Mouse (Mus musculus) c-Kit-positive CD71-positive TER-119-positive erythroid progenitor cells, embryonic 14.5 days (primary cell): ENCODE results near the gene Psmc4.

Experiments
- DNase-seq: peaks from one replicate; pipeline ENCODE4 v3.0.0-alpha.2; 2013; ENCODE audit warnings: low spot score

Psmc4 gene

GRCm38 (mm10) chr7:28049476-28050409 is at the start of gene Psmc4:
TSS of gene Psmc4 (minus strand) at chr7:28050101.
- DNase-seq = peak; percentile 98

DNA sequence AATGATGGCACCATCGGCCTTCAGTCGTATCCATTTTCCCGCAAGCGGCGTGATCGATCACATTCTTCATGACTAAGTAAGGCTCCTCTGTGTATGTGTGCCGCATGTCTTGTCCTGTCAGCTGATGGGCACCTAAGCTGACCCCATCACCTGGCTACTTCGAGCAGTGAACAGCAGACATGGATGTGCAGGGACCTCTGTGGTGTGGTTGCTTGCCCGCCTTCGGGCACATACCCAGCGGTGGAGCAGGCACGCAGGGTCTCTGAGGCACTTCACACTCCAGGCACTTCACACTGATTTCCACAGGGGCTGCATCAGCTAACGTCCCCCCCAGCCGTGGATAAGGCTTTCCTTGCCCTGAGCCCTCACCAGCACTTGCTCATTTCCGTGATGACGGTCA is 49.2 kb upstream of the Psmc4 start:
- no peak for DNase-seq

DNA sequence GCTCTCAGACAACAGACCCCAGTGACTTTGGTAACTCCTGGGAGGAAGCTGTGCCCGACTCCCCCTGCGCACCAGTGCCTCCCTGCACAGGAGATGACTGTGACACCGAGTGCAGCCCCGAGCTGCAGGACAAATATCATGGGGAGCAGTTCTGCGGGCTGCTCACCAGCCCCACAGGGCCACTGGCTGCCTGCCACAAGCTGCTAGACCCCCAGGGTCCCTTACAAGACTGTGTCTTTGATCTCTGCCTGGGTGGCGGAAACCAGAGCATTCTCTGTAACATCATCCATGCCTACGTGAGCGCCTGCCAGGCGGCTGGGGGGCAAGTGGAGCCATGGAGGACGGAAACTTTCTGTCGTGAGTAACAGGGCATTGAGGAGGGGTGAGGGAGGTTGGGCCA is 43.6 kb upstream of the Psmc4 start:
- no peak for DNase-seq

- DNase-seq = no peak
Observed at GRCm38 (mm10) chr7:28086236-28086635, 36.3 kb upstream of the Psmc4 start.

DNA sequence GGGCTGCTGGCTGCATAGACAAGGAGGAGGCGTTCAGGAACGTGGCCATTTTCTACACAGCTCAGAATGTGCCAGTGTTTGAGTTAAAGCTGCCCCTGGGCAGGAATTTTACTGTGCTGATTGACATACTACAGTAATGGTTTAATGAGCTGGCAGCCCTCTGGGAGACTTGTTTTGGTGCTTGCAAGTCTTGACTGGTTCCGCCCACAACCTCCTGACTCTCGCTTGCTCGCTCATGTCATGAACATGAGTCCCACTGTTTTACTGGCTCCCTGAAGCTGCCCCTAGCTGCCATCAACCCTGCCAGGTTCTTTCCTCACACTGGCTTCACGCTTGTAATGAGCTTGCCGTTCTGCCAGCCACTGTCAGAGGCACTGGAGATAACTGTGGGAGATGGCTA is 34.3 kb upstream of the Psmc4 start:
- no peak for DNase-seq

DNA sequence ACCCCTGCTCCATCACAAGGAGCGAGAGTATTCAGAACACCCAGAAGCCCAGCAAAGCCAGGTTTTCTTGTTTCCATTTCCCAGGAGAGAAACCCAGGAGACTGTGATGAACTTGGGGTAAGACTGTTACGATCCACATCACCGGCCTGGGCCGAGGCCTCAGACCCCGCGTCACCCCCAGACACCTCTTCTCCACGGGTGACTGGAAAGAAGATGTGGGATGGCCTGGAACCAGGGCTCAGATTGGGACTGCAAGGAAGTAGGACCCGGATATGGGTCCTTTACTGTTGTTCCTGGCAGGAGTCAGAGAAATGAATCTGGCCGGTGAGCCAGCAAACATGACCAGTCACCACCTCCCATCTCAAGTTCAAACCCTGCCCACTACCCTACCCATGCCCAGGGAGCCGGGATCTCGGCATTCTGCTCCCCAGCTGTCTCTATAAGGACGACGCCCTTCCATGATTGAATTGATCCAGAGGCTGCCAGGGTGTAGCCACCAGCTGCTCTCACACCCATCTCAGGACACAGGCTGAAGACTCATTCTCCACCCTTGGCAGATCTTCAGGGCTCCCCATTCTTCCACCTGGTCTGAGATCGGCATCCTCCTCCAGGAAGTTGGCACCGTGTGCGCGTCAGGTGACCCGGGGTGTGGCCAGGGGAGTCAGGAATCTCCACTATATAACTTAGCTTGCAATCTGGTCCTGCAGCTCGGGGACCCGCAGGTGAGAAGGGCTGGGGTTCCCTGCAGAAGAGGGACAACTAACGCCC is 20.8 kb upstream of the Psmc4 start, which contains the start of gene Fcgbp:
Gene Fcgbp, plus strand, starts transcription at position 706 of the 768 bp plus-strand sequence.
- no peak for DNase-seq

DNA sequence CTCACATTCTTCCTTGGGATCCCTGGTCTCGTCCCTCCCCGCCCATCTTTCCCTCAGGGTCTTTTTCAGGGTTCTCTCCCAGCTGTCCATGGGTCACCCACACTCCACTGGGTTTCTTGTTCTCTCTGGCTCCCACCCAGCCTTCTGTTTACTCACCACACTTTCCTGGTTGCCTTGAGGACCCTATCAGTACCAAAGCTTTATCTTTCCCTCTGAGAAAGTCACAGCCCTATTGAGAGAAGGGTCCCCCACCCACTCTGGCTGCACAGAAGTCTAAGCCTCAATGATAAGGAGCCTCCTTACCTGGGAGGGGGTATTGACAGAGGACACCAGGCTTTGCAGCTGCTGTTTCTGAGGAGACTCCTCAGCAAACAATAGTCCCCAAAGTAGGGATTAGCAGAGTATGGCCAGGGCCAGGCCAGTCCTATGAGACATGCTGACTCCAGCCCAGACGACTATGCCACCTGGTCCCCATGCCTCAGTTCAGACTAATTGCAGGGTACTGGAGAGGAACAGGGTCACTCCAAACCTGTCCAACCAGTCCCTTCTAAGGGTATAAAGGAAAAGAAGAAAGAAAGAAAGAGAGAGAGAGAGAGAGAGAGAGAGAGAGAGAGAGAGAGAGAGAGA is 19.8 kb upstream of the Psmc4 start:
- DNase-seq = no peak

DNA sequence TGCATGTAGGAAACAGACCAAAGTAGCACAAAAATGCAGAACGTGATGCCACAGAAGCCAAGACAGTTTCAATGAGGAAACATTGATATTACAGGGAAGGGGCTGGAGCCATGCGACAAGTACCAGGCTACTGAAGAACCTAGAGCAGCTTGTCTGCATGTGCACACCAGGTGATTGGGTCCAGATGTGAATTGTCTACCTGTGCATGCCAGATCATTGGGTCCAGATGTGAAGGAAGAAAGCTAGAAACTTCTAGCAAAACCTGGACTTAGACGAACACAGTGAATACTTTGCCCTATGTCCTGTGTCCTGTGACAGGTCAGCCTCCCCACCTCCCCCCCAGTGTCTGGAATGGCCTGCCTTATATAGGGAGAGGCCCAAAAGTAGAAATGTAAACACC is 18.8 kb upstream of the Psmc4 start:
- DNase-seq = no peak

DNA sequence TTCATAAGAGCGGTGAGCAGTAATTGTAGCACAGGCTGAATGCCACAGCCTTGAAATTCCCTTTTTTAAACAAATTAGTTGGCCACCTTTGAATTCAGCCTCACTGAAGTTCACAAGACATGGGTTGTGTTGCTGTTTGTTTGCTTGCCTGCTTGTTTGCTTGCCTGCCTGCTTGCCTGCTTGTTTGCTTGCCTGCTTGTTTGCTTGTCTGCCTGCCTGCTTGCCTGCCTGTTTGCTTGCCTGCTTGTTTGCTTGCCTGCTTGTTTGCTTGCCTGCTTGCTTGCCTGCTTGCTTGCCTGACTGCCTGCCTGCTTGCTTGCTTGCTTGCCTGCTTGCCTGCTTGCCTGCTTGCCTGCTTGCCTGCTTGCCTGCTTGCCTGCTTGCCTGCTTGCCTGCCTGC is 10.1 kb upstream of the Psmc4 start:
- no peak for DNase-seq

DNA sequence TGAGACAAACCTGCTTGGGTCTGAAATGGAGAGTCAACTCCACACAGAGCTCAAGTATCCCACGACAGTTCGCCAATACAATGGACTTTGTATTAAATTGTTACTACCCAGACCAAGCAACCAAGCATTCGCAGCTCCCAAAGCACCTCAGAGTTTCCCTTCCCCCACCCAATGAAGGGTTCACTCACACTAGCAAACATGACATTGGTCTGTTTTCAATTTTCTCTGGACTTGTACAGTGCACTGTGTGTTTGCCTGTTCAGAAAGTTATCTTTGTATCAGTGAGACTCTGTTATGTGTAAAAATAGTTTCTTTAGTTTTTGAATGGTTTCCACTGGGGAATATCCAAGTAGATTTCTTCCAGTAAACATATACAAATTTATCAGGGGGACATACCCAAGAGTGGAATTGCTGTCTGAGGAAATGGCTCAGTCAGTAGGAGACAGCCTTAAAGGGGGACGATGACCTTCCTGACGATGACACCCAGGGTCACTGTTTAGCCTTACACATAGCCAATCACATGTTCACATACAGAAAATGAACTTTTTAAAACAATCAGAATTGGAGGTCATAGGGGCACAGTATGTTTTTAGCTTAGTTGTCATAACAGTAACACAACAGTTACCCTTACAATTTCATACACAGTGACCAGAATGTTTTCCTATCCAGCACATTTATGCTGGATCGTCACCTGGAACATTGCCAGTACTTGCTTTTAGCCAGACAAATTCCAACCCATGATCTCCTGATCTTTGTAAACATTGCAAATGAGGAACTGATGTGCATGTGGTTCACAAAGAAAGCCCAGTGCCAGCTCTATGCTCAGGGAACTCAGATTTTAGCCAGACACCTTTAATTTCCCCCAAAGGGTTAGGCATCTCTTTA is 3.4 kb upstream of the Psmc4 start:
- no peak for DNase-seq

DNA sequence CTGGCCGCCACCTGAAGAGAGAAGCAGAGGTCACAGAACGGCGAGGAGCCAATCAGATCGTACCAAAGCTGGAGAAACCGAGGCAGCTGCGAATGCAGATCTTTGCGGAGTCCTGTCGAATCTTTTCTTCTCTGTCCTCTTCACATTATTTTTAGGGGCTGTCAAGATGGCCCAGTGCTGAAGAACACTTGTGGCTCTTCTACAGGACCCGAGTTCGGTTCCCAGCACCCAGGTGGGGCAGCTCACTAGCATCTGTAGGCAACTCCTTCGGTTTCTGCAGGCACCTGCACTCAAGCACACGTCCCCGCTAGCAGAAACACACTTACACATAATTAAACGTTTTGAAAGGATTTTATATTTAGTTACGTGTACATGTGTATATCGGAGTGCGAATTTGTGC is 683 bp upstream of the Psmc4 start:
- no peak for DNase-seq

- no peak for DNase-seq
Observed at GRCm38 (mm10) chr7:28044524-28044923, 5.4 kb downstream of the Psmc4 start.

DNA sequence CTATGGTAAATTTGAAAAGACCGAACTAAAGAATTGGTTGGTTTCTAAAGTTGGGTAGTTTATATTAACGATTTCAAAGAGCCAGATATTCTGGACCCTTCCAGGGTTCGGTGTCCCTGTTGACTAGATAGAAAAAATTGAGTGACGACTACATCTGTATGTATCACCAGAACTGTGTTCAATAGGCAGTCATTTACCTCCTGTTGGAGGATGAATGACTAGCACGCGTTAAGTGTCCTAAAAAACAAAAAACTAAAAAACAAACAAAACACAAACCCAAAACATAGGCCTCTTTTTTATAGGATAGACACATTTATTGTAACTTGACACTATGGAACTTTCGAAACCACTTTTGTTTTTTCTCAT is 35.5 kb downstream of the Psmc4 start:
- no peak for DNase-seq

DNA sequence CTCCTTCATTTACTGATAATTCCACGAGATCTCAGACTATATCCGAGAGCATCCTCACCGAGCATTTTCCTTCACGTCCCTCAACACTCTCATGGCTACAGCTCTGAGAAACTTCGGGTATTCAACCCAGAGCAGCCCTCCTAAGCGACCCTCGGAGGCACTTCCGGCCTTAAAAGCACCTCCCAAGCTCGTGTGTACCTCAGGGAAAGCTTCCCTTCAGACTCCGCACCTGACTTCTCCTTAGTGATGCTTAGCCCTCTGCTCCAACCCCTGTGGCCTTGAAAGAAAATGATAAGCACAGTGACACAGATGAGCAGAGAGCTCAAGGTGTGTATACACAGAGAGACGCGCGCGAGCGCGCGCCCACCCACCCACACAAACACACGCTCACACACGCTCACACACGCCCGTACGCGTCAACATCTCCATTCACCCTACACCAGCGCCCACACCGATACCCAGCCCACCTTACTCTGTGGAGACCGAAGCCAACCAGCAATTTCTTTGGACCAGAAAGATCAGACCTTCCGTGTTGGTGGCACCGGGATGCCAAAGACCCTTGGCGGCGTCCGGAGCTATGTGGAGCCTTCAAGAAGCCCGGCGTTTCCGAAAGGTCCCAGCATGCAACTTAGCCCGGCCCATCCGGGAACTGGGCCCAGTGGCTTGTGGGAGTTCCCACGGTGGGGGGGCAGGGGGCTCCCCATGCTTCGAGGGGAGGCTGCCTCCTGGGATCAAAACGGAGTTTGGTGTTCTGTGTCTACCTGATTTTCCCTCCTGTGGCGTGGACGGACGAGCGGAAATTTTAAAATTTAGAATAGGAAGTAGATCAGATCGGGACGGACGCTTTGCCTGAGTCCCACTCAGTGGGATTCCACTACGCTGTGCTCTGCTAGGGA is 36.1 kb downstream of the Psmc4 start, which contains the start of gene Zfp850:
Gene Zfp850, minus strand, starts transcription at position 567 of the 896 bp plus-strand sequence.
- DNase-seq = peak; percentile 66

DNA sequence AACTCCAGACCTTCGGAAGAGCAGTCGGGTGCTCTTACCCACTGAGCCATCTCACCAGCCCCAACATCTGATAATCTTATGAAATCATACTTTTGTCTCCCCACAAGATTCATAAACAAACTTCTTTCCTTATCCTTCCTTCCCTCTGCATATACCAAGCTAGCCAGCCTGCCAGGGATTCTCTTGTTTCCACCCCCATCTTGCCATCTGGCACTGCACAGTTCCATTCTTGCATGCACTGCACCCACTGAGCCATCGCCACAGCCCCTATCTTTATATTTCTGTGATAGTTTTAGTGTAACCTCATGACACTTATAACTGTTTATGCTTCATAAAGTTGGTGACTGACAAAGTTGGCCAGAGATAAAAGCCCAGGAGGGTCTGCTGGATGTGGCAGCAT is 39.6 kb downstream of the Psmc4 start:
- DNase-seq = no peak
